Mouse (Mus musculus) liver, embryonic 12.5 days (tissue): ENCODE data around the gene Rpn2. TPM values are rescaled to one million over a fixed set of nuclear protein-coding genes. Genes with fewer than 3 reads are reported as not detected.

ENCODE experiments used
- ATAC-seq: fragments of 200-750 bp; cut with Nextera tagmentation; 2 replicates; pipeline ENCODE4 v1.8.0; 2017; ENCODE audit warnings: moderate number of reproducible peaks, mild to moderate bottlenecking, moderate library complexity
- H3K27ac ChIP-seq: fragments of 300-500 bp; sonication (generic); 2 replicates; pipeline ENCODE4 v1.5.1; 2016; ENCODE audit warnings: mild to moderate bottlenecking
- H3K27me3 ChIP-seq: fragments of 300-500 bp; sonication (generic); replicated peaks from 2 replicates; pipeline ENCODE4 v1.6.1; 2016; ENCODE audit warnings: mild to moderate bottlenecking, moderate library complexity
- H3K36me3 ChIP-seq: fragments of 300-500 bp; sonication (generic); 2 replicates; pipeline ENCODE4 v1.6.1; 2016; ENCODE audit warnings: mild to moderate bottlenecking, moderate library complexity
- H3K4me1 ChIP-seq: fragments of 300-500 bp; sonication (generic); 2 replicates; pipeline ENCODE4 v1.6.1; 2016
- H3K4me2 ChIP-seq: fragments of 300-500 bp; sonication (generic); 2 replicates; pipeline ENCODE4 v1.6.1; 2016; ENCODE audit warnings: mild to moderate bottlenecking, moderate library complexity
- H3K4me3 ChIP-seq: fragments of 300-500 bp; sonication (generic); 2 replicates; pipeline ENCODE4 v1.5.1; 2016; ENCODE audit warnings: mild to moderate bottlenecking, moderate library complexity
- H3K9ac ChIP-seq: fragments of 300-500 bp; sonication (generic); 2 replicates; pipeline ENCODE4 v1.6.1; 2016; ENCODE audit warnings: mild to moderate bottlenecking, moderate library complexity
- H3K9me3 ChIP-seq: fragments of 300-500 bp; sonication (generic); replicated peaks from 2 replicates; pipeline ENCODE4 v1.6.1; 2016; ENCODE audit warnings: mild to moderate bottlenecking, moderate library complexity
- WGBS: fragments of 180-500 bp; shearing (Covaris S2); methylation state at CpG from one replicate; pipeline ENCODE4 v1.1.7; 2016; ENCODE audit not compliant: insufficient replicate concordance; 5-methylcytosine and 5-hydroxymethylcytosine counted together
- polyA plus RNA-seq: library from polyadenylated mRNA; unstranded; fragments of >200 nt; fragmentation: Nextera tagmentation; extraction: Ambion mirVana; gene quantifications from 2 replicates; pipeline ENCODE4 v1.2.1, GENCODE M21; 2016

The Rpn2 gene
- polyA plus RNA-seq, 1 experiment from 2014 or later = 216 TPM

DNA sequence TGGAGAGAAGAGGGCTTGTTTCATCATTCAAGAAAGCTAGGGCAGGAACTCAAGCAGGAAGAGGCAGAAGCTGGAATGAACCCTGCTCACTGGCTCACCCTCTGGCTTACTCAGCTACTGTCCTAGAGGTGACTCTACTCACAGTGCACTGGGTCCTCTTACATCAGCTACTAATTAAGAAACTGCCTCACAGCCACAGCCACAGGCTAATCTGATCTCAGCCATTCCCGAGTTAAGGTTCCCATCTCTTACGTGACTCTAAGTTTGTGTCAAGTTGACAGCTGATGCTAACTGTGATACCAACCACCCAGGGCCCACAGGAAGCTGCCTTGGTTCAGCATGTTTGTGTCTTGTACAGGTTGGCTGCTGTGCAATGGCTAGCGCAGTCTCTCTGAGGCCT is 84.2 kb downstream of the Rpn2 start:
- Histone ChIP-seq H3K9me3 (no peaks in the 10 kb centered on the region), H3K4me2 (no peak overlapping the region), H3K36me3 (no peaks in the 10 kb centered on the region), H3K4me1 (peaks cover 10% of the 10 kb centered on the region), H3K27me3 (no peaks in the 10 kb centered on the region), H3K4me3 (no peak overlapping the region), H3K9ac (no peak overlapping the region), H3K27ac (no peak overlapping the region)
- no peak for ATAC-seq
- 45% methylated on average over 3 of the region's 3 CpGs for WGBS

DNA sequence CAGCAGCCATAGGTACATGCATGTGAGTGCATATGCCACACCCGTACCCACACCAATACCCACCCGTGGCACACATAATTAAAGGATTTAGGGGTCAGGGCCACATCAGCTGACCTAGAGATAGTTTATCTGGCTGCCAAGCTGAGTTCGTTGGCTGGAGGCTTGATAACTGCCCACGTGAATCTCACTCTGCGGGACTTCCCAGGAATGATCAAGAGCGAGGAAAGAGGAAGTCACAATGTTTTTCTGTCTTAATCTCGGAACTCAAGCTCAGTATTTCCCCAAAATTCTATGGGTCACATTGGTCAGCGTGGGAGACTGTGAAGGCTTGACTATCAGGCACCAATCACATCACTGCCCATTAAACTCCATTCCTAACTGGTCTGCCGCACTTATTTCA is 87.9 kb downstream of the Rpn2 start:
- Histone ChIP-seq H3K27ac (peak overlapping the region; percentile 98), H3K4me2 (peak overlapping the region; percentile 70), H3K9ac (peak overlapping the region; percentile 84), H3K36me3 (no peaks in the 10 kb centered on the region), H3K9me3 (no peaks in the 10 kb centered on the region), H3K4me1 (peaks cover 23% of the 10 kb centered on the region), H3K27me3 (no peaks in the 10 kb centered on the region), H3K4me3 (peak overlapping the region; percentile 80)
- 34% methylated on average over 9 of the region's 9 CpGs for WGBS
- ATAC-seq = no peak

DNA sequence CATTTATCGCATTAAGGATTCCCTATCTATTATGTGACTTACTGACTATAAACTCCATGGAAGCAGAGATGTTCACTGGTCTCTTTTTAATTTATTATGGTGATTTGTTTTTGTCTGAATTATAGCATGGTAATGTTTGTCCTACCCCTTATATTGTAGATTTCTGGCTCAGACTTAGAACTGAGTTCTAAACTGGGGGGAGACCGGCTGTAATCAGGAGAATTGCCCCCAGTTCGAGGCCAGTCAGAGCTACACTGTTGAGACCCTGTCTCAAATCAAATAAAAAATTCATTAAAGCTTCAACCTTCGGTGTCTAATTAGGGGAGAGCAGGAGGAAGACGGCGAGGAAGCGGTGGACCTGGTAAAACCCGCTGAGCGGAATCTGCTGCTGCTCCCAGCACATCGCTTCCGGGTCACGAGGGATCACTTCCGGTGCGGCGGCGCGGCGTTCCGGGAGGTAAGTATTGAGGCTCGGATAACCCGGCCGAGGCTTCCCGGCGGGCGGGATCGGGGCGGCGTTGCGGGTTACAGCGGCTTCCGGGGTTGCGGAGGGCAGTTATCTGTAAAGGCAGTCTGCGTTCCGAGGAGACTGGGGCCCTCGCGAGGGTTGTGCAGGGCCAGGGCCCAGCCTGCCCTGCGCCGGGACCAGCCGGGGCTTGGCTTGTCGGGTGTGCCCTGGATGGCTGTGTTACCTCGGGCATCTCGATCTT is 88.5 kb downstream of the Rpn2 start, which contains the start of gene Manbal:
TSS of gene Manbal (plus strand) at position 411 of the 710 bp plus-strand sequence.
- H3K4me3 ChIP-seq = peak within 1 kb of the TSS; percentile 80
- 4% methylated on average over 42 of the region's 42 CpGs for WGBS
- no peaks in the 10 kb centered on the region for H3K9me3 ChIP-seq
- peaks cover 23% of the 10 kb centered on the region for H3K4me1 ChIP-seq
- H3K9ac ChIP-seq = peak within 1 kb of the TSS; percentile 84
- peak within 1 kb of the TSS; percentile 70 for H3K4me2 ChIP-seq
- peak; percentile 95 for ATAC-seq
- H3K27ac ChIP-seq = peak within 1 kb of the TSS; percentile 98
- no peaks in the 10 kb centered on the region for H3K27me3 ChIP-seq
- H3K36me3 ChIP-seq = no peaks in the 10 kb centered on the region

DNA sequence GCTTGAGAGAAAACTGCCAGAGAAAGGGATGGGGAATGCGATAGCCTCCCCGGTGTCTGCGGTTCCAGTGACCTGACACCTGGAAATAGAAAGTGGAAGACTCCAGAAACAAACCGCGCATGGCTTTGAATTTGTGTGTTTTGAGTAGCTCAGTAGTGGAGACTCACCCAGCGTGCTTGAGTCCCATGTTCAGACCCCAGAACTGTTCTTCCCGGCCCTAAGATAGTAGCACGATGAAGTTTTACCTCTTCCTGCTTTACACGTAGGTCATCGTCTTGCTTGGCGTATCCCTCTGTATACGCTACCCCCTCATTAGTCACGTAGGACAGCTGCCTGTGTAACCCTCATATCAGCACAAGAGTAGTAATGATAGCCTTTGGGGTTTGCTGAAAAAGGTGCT is 89.2 kb downstream of the Rpn2 start:
- Histone ChIP-seq H3K9ac (peak overlapping the region; percentile 84), H3K4me3 (peak overlapping the region; percentile 80), H3K36me3 (peaks cover 4% of the 10 kb centered on the region; the same call in 1 of the 2 replicates), H3K27ac (peak overlapping the region; percentile 98), H3K4me2 (peak overlapping the region; percentile 70), H3K27me3 (no peaks in the 10 kb centered on the region), H3K4me1 (peaks cover 25% of the 10 kb centered on the region), H3K9me3 (no peaks in the 10 kb centered on the region)
- ATAC-seq = peak; percentile 45
- WGBS = 2% methylated on average over 13 of the region's 13 CpGs

DNA sequence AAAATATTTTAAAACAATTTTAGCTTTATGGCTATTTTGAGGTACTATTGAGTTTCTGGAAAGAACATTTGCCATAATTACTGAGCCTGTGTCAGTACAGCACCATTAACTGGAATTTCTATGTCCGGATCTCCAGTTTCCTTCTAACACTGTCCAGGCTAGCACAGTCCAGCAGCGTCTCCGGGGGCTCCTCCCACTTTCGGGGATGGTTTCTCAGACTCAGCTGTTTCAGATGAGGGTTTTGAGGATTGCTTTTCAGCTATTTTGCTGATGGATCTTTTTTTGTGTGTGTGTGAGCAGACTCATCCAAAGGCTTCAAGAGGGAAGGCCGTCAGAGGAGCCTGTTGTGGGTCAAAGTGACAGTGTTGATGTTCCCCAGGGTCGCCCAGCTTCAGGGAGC is 92.9 kb downstream of the Rpn2 start:
- no peak overlapping the region for H3K4me3 ChIP-seq
- 70% methylated on average over 6 of the region's 6 CpGs for WGBS
- H3K27ac ChIP-seq = no peak overlapping the region

DNA sequence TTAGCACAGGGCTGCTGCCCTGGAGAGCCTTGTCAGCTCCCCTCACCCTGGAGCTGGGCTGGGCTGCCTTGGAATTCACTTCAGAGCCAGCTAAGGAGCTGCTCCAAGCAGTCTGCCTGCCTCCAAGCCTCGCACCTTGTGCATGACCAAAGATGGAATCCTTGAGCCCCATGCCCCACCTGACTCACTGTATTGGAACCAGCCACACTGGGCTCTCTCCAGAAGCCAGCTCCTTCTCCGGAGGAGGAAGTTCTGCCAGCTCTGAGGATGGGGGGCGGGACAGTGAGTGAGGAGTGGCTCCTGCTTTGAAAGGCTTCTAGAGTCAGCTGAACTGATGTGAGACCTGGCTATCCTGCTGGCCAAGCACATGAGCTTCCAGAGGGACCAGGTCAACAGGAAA is 94.9 kb downstream of the Rpn2 start:
- Histone ChIP-seq H3K27ac (no peak overlapping the region), H3K4me1 (peaks cover 34% of the 10 kb centered on the region), H3K27me3 (no peaks in the 10 kb centered on the region), H3K4me2 (no peak overlapping the region), H3K36me3 (peaks cover 18% of the 10 kb centered on the region), H3K9ac (no peak overlapping the region), H3K4me3 (no peak overlapping the region), H3K9me3 (no peaks in the 10 kb centered on the region)
- no peak for ATAC-seq
- 58% methylated on average over 3 of the region's 3 CpGs for WGBS

More for the DNA sequence above, 92.9 kb downstream of the Rpn2 start:
- ATAC-seq = no peak
- Histone ChIP-seq H3K36me3 (peaks cover 18% of the 10 kb centered on the region), H3K4me2 (no peak overlapping the region), H3K27me3 (no peaks in the 10 kb centered on the region), H3K9me3 (no peaks in the 10 kb centered on the region), H3K9ac (no peak overlapping the region), H3K4me1 (peaks cover 38% of the 10 kb centered on the region)

DNA sequence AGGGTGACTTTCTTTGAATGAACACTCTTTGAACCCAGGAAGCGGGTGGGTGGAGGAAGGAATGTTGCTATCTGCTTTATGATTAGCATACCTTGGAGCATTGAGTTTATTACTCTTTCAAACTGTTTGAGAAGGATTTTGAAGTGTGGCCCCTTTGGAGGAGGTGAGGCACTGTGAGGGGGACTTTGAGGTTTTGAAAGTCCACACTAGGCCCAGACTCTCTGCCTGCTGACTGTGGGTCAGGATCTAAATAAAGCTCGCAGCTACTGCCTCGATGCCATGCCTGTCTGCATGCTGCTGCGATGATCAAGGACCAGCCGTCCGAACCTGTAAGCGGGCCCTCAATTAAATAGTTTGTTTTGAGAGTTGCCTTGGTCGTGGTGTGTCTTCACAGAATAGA is 96.2 kb downstream of the Rpn2 start:
- Histone ChIP-seq H3K36me3 (peaks cover 29% of the 10 kb centered on the region), H3K4me1 (peaks cover 28% of the 10 kb centered on the region; the same call in 1 of the 2 replicates), H3K27ac (no peak overlapping the region), H3K4me2 (no peak overlapping the region), H3K27me3 (no peaks in the 10 kb centered on the region), H3K9me3 (no peaks in the 10 kb centered on the region), H3K4me3 (no peak overlapping the region), H3K9ac (no peak overlapping the region)
- 81% methylated on average over 8 of the region's 8 CpGs for WGBS
- ATAC-seq = no peak

Other genes starting within 250 kb of the Rpn2 start
- 3.4 TPM in 2 replicates for gene Soga1, start 199.8 kb upstream of the Rpn2 start, polyA plus RNA-seq
- gene Tldc2, start 192.0 kb upstream of the Rpn2 start, polyA plus RNA-seq = 0.29 TPM in 1 of 2 replicates, not detected in the other
- gene Samhd1, start 143.8 kb upstream of the Rpn2 start, polyA plus RNA-seq = 23.0 and 24.9 TPM in 2 replicates
- 27.9 and 31.0 TPM in 2 replicates for gene Rbl1, start 74.5 kb upstream of the Rpn2 start, polyA plus RNA-seq
- 0.31 and 0.49 TPM in 2 replicates for gene Mroh8, start 532 bp downstream of the Rpn2 start, polyA plus RNA-seq
- gene Ghrh, start 68.5 kb downstream of the Rpn2 start, polyA plus RNA-seq = not detected in 2 replicates
- 26.6 and 28.0 TPM in 2 replicates for gene Manbal, start 88.6 kb downstream of the Rpn2 start, polyA plus RNA-seq
- 4.5 TPM in 2 replicates for gene Src, start 139.4 kb downstream of the Rpn2 start, polyA plus RNA-seq